Mouse (Mus musculus) adrenal gland, postnatal 36 days (tissue): ENCODE measurements around the gene Wdpcp. TPM values are rescaled to one million over a fixed set of nuclear protein-coding genes. Genes with fewer than 3 reads are reported as not detected.
"Not testable (repeated sequence)": the region's sequence is repeated elsewhere in the genome, so short reads cannot be mapped to it uniquely, and the experiment has no call there.

Source experiments
- DNase-seq, 2 experiments: peaks; one replicate each; pipeline ENCODE4 v3.0.0; 2021; ENCODE audit warnings: mixed read lengths in 1 of 2
- long read RNA-seq, 2 experiments: library from polyadenylated mRNA; stranded (forward); transcript quantifications; one replicate each; pipeline ENCODE4 v2.0.0; 2021; ENCODE audit warnings: borderline sequencing depth in 2 of 2
- total RNA-seq, 2 experiments: library from RNA; stranded (reverse); gene quantifications; 2 replicates each; pipeline ENCODE4 v1.2.3; 2021

The Wdpcp gene
- 10 to 100 TPM; 15.6 to 18.6 TPM for total RNA-seq
- long read RNA-seq, experiment 1, transcript Wdpcp-201 (18 exons, 2,792 nt): major isoform, 5 of 11 reads
- long read RNA-seq, experiment 1, partial matches to known transcripts: 1 of 11 reads
- long read RNA-seq, experiment 1, other reads (novel, unspliced or antisense): 5 of 11 reads
- long read RNA-seq, experiment 2, partial matches to known transcripts: 1 of 5 reads
- long read RNA-seq, experiment 2, other reads (novel, unspliced or antisense): 2 of 5 reads

GRCm38 (mm10) chr11:21571700-21572381 is at the start of gene Wdpcp, which contains the start of gene Mdh1:
Wdpcp (plus strand) TSS chr11:21572235.
Mdh1 (minus strand) TSS chr11:21572367.
- peak; percentile 93 to 95 for DNase-seq

DNA sequence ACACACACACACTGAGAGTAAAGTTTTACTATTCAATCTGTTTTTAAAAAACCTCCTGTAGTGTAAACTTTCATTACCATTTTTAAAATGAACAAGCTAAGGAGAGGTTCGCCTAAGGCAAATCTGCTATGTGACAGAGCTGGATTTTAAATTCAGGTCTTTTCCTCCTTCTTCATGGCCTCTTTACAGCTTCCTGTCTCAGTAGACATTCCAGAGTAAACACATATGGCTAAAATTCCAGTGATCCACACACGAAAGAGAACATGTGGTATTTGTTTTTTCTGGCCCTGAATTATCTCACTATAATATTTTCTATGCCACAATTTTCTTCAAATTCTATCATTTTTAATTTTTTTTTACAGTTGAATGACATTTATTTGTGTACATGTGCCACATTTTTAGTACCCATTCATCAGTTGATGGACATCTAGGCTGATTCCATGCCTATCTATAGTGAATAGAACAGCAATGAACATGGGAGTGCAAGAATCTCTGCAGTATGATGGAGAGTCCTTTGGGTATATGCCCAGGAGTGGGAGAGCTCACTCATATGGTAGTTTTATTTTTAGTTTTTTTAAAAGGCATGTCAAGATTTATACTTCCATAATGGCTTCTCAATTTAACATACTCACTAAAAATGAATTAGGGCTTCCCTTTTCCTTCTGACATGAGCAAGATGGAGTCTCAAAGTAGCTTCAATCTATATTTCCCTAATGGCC is 43.2 kb upstream of the Wdpcp start:
- no peak for DNase-seq

GRCm38 (mm10) chr11:21530856-21531255 is 41.2 kb upstream of the Wdpcp start:
- DNase-seq: not testable (repeated sequence)

- DNase-seq: no peak
Observed at GRCm38 (mm10) chr11:21540072-21540471, 32.0 kb upstream of the Wdpcp start.

DNA sequence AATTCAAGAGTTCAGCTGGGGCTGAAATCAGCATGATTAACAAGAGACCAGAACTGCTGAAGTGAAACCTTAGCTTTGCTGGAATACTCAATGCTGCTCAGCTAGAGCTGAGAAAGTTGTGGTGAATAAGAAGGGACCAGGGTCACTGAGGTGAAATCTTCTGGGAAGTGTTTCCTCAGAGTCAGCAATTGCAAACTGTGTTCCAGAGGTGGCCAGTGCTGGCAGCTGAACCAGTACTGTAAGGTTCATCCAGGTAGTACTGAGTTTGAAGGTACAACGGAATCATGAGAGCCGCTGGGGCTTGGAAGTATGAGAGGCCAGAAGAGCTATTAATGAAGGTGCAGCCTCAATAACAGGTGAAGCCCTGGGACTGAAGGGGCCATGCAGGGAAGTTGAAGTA is 31.4 kb upstream of the Wdpcp start:
- no peak for DNase-seq

DNA sequence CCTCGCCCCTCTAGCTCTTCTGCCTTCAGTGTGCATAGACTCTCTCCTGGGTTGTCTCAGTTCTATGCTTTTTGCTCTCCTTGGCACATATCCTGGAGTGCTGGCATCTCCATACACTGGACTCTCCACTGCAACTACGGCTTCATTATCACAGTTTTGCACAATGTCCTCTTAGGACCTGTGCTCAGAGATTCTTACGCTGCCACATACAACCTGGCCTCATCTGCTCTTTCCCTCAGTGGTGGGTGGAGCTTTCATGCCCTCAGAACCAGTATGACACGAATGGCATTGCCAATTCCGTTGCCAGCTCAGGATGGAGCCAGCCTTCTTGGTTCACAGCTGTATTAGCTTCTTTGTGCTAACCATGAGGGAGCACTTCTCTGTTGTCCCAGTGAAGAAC is 29.3 kb upstream of the Wdpcp start:
- peak in 1 of 2 experiments; percentile 29 for DNase-seq

DNA sequence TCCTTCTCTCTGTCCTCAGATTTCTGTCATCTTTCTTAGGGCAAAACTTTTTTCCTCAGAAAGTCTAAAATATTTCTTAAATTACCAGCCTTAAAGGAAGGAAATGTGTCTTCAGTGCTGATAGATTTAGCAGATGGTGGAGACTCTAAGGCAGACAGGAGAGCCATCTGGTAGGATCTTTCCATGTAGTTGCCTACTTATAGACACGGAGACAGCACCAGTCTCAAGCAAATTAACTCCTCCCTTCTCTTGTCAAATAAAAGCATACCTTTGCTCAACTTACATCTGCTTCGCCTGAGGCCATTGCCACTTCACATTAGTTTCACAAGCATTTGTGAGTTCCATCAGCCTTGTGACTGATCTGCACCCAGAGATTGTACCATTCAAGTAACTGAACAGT is 27.0 kb upstream of the Wdpcp start:
- DNase-seq: no peak

- DNase-seq: no peak
Observed at GRCm38 (mm10) chr11:21545951-21546350, 26.1 kb upstream of the Wdpcp start.

GRCm38 (mm10) chr11:21546671-21547070 is 25.4 kb upstream of the Wdpcp start:
- no peak for DNase-seq

- no peak for DNase-seq
Observed at GRCm38 (mm10) chr11:21547518-21547917, 24.5 kb upstream of the Wdpcp start.

- no peak for DNase-seq
Observed at GRCm38 (mm10) chr11:21549052-21549451, 23.0 kb upstream of the Wdpcp start.

GRCm38 (mm10) chr11:21549754-21550153 is 22.3 kb upstream of the Wdpcp start:
- DNase-seq: no peak

DNA sequence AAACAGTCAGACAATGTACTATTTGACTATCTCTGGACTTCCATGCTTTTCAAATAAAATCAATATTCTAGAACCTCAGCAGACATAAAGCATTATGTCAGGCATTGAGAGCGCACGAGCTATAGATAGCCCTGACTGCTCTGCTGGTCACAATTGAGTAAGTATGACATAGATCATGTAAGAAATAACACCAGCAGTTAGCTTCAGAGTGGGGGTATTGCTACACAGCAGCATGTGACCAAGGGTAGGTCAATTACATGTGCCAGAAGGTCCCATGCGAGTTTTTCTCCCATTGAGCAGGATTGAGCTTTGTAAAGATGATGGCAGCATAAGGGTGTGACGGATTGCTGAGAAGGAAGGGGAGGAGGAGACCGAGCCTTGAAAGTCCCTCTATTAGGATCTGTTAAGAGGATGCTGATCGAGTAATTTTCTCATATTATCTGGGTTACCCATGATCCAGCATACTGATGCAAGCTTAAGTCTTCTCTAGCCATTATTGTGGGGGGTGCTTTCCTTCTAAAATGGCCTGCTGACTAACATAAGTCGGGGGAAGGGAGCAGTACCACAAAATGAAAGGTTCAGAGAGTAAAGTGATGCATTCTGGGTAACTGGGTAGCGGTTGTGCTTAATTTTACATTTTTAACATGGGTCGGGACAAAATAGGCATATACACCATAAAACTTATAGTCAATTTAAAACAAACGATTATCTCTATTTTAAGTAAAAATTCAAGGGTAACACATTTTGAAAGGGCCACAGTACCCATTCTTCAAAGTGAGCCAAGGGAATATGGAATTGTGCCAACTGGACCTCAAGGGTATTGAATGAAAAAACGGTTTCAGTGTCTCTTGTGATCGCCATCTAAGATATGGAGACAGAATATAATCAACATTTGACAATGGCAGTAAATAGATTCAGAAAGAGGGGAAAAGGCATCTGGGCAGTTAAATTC is 21.5 kb upstream of the Wdpcp start:
- peak in 1 of 2 experiments; percentile 21 for DNase-seq

- no peak for DNase-seq
Observed at GRCm38 (mm10) chr11:21552049-21552448, 20.0 kb upstream of the Wdpcp start.

DNA sequence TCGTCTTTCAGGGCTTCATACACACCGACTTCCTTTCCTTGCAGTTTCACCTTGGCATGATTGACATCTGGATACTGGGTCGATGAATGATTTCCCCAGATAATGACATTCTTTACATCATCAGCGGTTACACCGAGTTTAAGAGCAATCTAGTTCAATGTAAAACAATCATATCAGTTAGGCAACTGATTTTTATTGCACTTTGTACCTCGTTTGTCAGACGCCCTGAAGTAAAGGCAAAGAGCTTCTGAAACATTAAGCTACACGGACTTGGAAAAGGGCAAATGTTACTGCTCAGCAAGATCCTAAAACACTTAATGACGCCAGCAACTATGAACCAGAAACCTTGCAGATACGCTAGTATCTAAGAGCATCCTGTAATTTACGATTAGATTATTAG is 12.3 kb upstream of the Wdpcp start:
- no peak for DNase-seq

DNA sequence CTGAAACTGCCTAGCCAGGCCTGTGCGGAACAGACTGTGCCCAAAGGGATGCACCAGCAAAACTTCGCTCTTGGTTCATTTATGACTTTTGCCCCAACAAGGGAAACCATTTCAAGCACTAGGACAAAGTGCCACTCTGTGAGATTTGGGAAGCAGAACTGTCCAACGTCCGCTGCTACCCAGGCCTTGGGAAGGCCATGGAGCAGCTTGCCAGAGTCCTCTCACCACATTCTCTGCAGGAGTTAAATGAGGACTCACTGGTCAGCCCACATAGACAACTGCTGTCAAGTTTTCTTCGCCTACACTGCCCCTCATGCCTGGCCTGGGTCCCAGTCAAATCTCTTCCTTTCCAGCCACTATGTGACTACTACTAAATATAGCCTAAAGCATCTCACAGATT is 10.7 kb upstream of the Wdpcp start:
- peak in 1 of 2 experiments; percentile 11 for DNase-seq

GRCm38 (mm10) chr11:21563617-21564325 is 8.3 kb upstream of the Wdpcp start:
- DNase-seq: peak; percentile 44 to 62

GRCm38 (mm10) chr11:21564681-21565405 is 7.2 kb upstream of the Wdpcp start:
- no peak for DNase-seq

DNA sequence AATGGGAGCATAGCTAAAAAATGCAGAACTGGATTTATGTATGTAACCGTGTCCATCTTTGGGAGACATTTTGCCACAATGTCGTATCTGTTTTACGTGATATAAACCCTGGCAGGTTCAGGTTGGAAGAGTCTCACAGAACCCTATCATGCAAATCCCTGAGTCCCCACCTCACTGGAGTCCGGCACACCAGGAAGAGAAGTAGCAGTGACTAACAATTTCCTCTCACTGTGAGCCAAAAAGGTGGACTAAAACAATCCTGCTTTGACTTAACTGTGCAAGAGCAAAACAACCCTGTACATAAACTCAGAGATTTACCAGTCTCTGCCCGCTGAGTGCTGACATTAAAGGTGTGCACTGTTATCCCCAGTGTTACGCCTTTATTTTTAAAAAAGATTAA is 5.1 kb upstream of the Wdpcp start:
- no peak for DNase-seq

GRCm38 (mm10) chr11:21567733-21568132 is 4.3 kb upstream of the Wdpcp start:
- no peak for DNase-seq

DNA sequence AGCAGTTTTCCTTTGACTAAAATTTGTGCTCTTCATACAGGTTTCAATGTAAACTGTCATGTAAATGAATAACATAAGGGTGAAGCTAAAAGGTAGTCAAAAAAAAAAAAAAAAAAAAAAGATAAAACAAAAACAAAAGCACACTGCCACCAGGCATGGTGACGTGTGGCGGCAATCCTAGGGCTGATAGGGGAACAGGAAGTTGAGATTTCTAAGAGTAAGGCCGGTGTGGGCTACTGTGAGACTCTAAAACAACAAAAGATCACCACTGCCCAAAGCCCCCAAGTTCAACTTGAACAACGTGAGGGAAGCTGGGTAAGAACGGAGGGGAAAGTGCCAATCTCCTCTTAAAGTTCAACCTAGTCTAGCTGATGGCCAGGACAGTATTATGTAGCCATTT is 3.0 kb upstream of the Wdpcp start:
- no peak for DNase-seq
